Mouse (Mus musculus) embryonic facial prominence, embryonic 12.5 days (tissue): ENCODE measurements at regions not wholly inside any gene's neighbourhood (a gene's known extent, or its start where the extent isn't known, plus 50 kb on each side); places are given as distances from the start of the nearest gene placed in this dataset.

Experiments
- ATAC-seq: fragments of 200-750 bp; cut with Nextera tagmentation; 2 replicates; pipeline ENCODE4 v1.8.0; 2017; ENCODE audit not compliant: insufficient number of reproducible peaks, insufficient read depth, low FRiP score, low TSS enrichment
- H3K27ac ChIP-seq: fragments of 300-500 bp; sonication (generic); 2 replicates; pipeline ENCODE4 v1.5.1; 2016; ENCODE audit warnings: mild to moderate bottlenecking
- H3K27me3 ChIP-seq: fragments of 300-500 bp; sonication (generic); 2 replicates; pipeline ENCODE4 v1.6.1; 2016; ENCODE audit warnings: mild to moderate bottlenecking, moderate library complexity
- H3K36me3 ChIP-seq: fragments of 300-500 bp; sonication (generic); 2 replicates; pipeline ENCODE4 v1.6.1; 2016; ENCODE audit warnings: mild to moderate bottlenecking
- H3K4me1 ChIP-seq: fragments of 300-500 bp; sonication (generic); 2 replicates; pipeline ENCODE4 v1.6.1; 2016
- H3K4me2 ChIP-seq: fragments of 300-500 bp; sonication (generic); replicated peaks from 2 replicates; pipeline ENCODE4 v1.6.1; 2016; ENCODE audit warnings: mild to moderate bottlenecking, moderate library complexity
- H3K4me3 ChIP-seq: fragments of 300-500 bp; sonication (generic); 2 replicates; pipeline ENCODE4 v1.5.1; 2016; ENCODE audit warnings: mild to moderate bottlenecking
- H3K9ac ChIP-seq: fragments of 300-500 bp; sonication (generic); 2 replicates; pipeline ENCODE4 v1.6.1; 2016; ENCODE audit warnings: mild to moderate bottlenecking, moderate library complexity
- H3K9me3 ChIP-seq: fragments of 300-500 bp; sonication (generic); 2 replicates; pipeline ENCODE4 v1.6.1; 2016; ENCODE audit warnings: mild to moderate bottlenecking, moderate library complexity
- WGBS: fragments of 180-500 bp; shearing (Covaris S2); methylation state at CpG from one replicate; pipeline ENCODE4 v1.1.7; 2016; 5-methylcytosine and 5-hydroxymethylcytosine counted together

GRCm38 (mm10) chr3:58135607-58136365 lies 278.7 kb upstream of the Tsc22d2 start:
- ATAC-seq: no peak; the same call in 1 of the 2 replicates
- H3K4me1 ChIP-seq: no peaks in the 10 kb centered on the region
- H3K36me3 ChIP-seq: no peaks in the 10 kb centered on the region
- H3K4me2 ChIP-seq: no peak overlapping the region
- H3K9me3 ChIP-seq: no peaks in the 10 kb centered on the region
- no peak overlapping the region for H3K9ac ChIP-seq
- no peak overlapping the region for H3K4me3 ChIP-seq
- 0 out of 2 replicates have a peak overlapping the region, but pooled peaks have one; percentile 36 for H3K27ac ChIP-seq
- 20% methylated on average over 10 of the region's 10 CpGs for WGBS
- H3K27me3 ChIP-seq: no peaks in the 10 kb centered on the region

GRCm38 (mm10) chr3:58138726-58139585 lies 275.6 kb upstream of the Tsc22d2 start:
- no peak overlapping the region for H3K27ac ChIP-seq
- H3K4me3 ChIP-seq: no peak overlapping the region
- H3K36me3 ChIP-seq: no peaks in the 10 kb centered on the region
- WGBS: 77% methylated on average over 8 of the region's 8 CpGs
- no peak overlapping the region for H3K4me2 ChIP-seq
- no peaks in the 10 kb centered on the region for H3K9me3 ChIP-seq
- ATAC-seq: no peak
- no peaks in the 10 kb centered on the region for H3K4me1 ChIP-seq
- no peaks in the 10 kb centered on the region for H3K27me3 ChIP-seq
- no peak overlapping the region for H3K9ac ChIP-seq

- H3K9me3 ChIP-seq: no peaks in the 10 kb centered on the region
- ATAC-seq: no peak
- WGBS: 55% methylated on average over 3 of the region's 3 CpGs
Observed at GRCm38 (mm10) chr3:58146108-58146507, 268.4 kb upstream of the Tsc22d2 start.

GRCm38 (mm10) chr3:58146762-58147161 lies 267.8 kb upstream of the Tsc22d2 start:
- WGBS: 45% methylated on average over 1 of the region's 1 CpGs
- Histone ChIP-seq H3K4me1 (no peaks in the 10 kb centered on the region), H3K27me3 (no peaks in the 10 kb centered on the region), H3K36me3 (no peaks in the 10 kb centered on the region), H3K9me3 (no peaks in the 10 kb centered on the region), H3K4me2 (no peak overlapping the region), H3K27ac (no peak overlapping the region), H3K4me3 (no peak overlapping the region), H3K9ac (no peak overlapping the region)
- ATAC-seq: no peak

More at GRCm38 (mm10) chr3:58146108-58146507, 268.4 kb upstream of the Tsc22d2 start:
- H3K27ac ChIP-seq: no peak overlapping the region
- H3K27me3 ChIP-seq: no peaks in the 10 kb centered on the region
- no peak overlapping the region for H3K4me2 ChIP-seq
- H3K36me3 ChIP-seq: no peaks in the 10 kb centered on the region
- no peak overlapping the region for H3K9ac ChIP-seq
- no peak overlapping the region for H3K4me3 ChIP-seq
- H3K4me1 ChIP-seq: no peaks in the 10 kb centered on the region

- 76% methylated on average over 3 of the region's 3 CpGs for WGBS
Observed at GRCm38 (mm10) chr3:58153141-58153540, 261.4 kb upstream of the Tsc22d2 start.

GRCm38 (mm10) chr3:58153874-58154756 lies 260.4 kb upstream of the Tsc22d2 start:
- WGBS: 77% methylated on average over 21 of the region's 21 CpGs
- no peak for ATAC-seq
- H3K27me3 ChIP-seq: no peaks in the 10 kb centered on the region
- H3K4me2 ChIP-seq: no peak overlapping the region
- no peak overlapping the region for H3K4me3 ChIP-seq
- no peak overlapping the region for H3K9ac ChIP-seq
- H3K36me3 ChIP-seq: no peaks in the 10 kb centered on the region
- H3K27ac ChIP-seq: no peak overlapping the region
- H3K9me3 ChIP-seq: no peaks in the 10 kb centered on the region
- H3K4me1 ChIP-seq: no peaks in the 10 kb centered on the region

More at GRCm38 (mm10) chr3:58153141-58153540, 261.4 kb upstream of the Tsc22d2 start:
- H3K4me1 ChIP-seq: no peaks in the 10 kb centered on the region
- H3K9me3 ChIP-seq: no peaks in the 10 kb centered on the region
- no peak overlapping the region for H3K4me3 ChIP-seq
- no peak overlapping the region for H3K4me2 ChIP-seq
- no peak overlapping the region for H3K9ac ChIP-seq
- no peaks in the 10 kb centered on the region for H3K27me3 ChIP-seq
- no peaks in the 10 kb centered on the region for H3K36me3 ChIP-seq
- ATAC-seq: no peak
- H3K27ac ChIP-seq: no peak overlapping the region

GRCm38 (mm10) chr3:58159384-58159783 lies 255.1 kb upstream of the Tsc22d2 start:
- 0 out of 2 replicates have a peak, but pooled peaks cover 3% of the 10 kb centered on the region for H3K4me1 ChIP-seq
- no peak overlapping the region for H3K4me3 ChIP-seq
- H3K4me2 ChIP-seq: no peak overlapping the region
- 62% methylated on average over 3 of the region's 3 CpGs for WGBS
- no peak overlapping the region for H3K27ac ChIP-seq
- no peak for ATAC-seq
- H3K9me3 ChIP-seq: no peaks in the 10 kb centered on the region
- no peak overlapping the region for H3K9ac ChIP-seq
- H3K36me3 ChIP-seq: no peaks in the 10 kb centered on the region
- no peaks in the 10 kb centered on the region for H3K27me3 ChIP-seq

- no peaks in the 10 kb centered on the region for H3K27me3 ChIP-seq
- H3K9me3 ChIP-seq: no peaks in the 10 kb centered on the region
- WGBS: 35% methylated on average over 10 of the region's 10 CpGs
- ATAC-seq: no peak
- H3K4me1 ChIP-seq: 0 out of 2 replicates have a peak, but pooled peaks cover 3% of the 10 kb centered on the region
- no peak overlapping the region for H3K27ac ChIP-seq
- no peaks in the 10 kb centered on the region for H3K36me3 ChIP-seq
- no peak overlapping the region for H3K9ac ChIP-seq
- no peak overlapping the region for H3K4me2 ChIP-seq
- no peak overlapping the region for H3K4me3 ChIP-seq
Observed at GRCm38 (mm10) chr3:58162238-58162637, 252.3 kb upstream of the Tsc22d2 start.

GRCm38 (mm10) chr3:58163806-58164205 lies 250.7 kb upstream of the Tsc22d2 start:
- H3K9ac ChIP-seq: no peak overlapping the region
- H3K27ac ChIP-seq: no peak overlapping the region
- no peaks in the 10 kb centered on the region for H3K27me3 ChIP-seq
- no peak overlapping the region for H3K4me2 ChIP-seq
- 9% methylated on average over 10 of the region's 10 CpGs for WGBS
- 0 out of 2 replicates have a peak, but pooled peaks cover 3% of the 10 kb centered on the region for H3K4me1 ChIP-seq
- H3K9me3 ChIP-seq: no peaks in the 10 kb centered on the region
- no peak for ATAC-seq
- H3K4me3 ChIP-seq: no peak overlapping the region
- no peaks in the 10 kb centered on the region for H3K36me3 ChIP-seq

GRCm38 (mm10) chr3:58166628-58167027 lies 247.9 kb upstream of the Tsc22d2 start:
- 49% methylated on average over 2 of the region's 2 CpGs for WGBS

GRCm38 (mm10) chr3:58167121-58167520 lies 247.4 kb upstream of the Tsc22d2 start:
- Histone ChIP-seq H3K9me3 (no peaks in the 10 kb centered on the region), H3K4me3 (no peak overlapping the region), H3K9ac (no peak overlapping the region), H3K4me2 (no peak overlapping the region), H3K27me3 (no peaks in the 10 kb centered on the region), H3K36me3 (no peaks in the 10 kb centered on the region), H3K4me1 (0 out of 2 replicates have a peak, but pooled peaks cover 3% of the 10 kb centered on the region), H3K27ac (no peak overlapping the region)
- 74% methylated on average over 3 of the region's 3 CpGs for WGBS
- ATAC-seq: no peak

More at GRCm38 (mm10) chr3:58166628-58167027, 247.9 kb upstream of the Tsc22d2 start:
- Histone ChIP-seq H3K9ac (no peak overlapping the region), H3K9me3 (no peaks in the 10 kb centered on the region), H3K27ac (no peak overlapping the region), H3K36me3 (no peaks in the 10 kb centered on the region), H3K4me2 (no peak overlapping the region), H3K4me1 (0 out of 2 replicates have a peak, but pooled peaks cover 3% of the 10 kb centered on the region), H3K4me3 (no peak overlapping the region), H3K27me3 (no peaks in the 10 kb centered on the region)
- no peak; the same call in 1 of the 2 replicates for ATAC-seq
